Mouse (Mus musculus) thymus, adult 2 months (tissue): ENCODE results near the gene Cfap46. TPM values are rescaled to one million over a fixed set of nuclear protein-coding genes. Genes with fewer than 3 reads are reported as not detected.

Experiments
- DNase-seq: peaks from one replicate; pipeline ENCODE4 v3.0.0; 2021
- H3K27ac ChIP-seq: fragments of 200-500 bp; 2 replicates; pipeline ENCODE4 v1.5.1; 2012; ENCODE audit warnings: low read length, control low read depth; ENCODE audit not compliant: control insufficient read depth, insufficient read depth
- H3K27me3 ChIP-seq: fragments of 200-500 bp; 2 replicates; pipeline ENCODE4 v1.6.1; 2012; ENCODE audit warnings: mild to moderate bottlenecking, low read length, moderate library complexity, mixed read lengths; ENCODE audit not compliant: control insufficient read depth, insufficient read depth
- H3K36me3 ChIP-seq: fragments of 200-500 bp; 2 replicates; pipeline ENCODE4 v1.6.1; 2012; ENCODE audit warnings: mild to moderate bottlenecking, low read length, moderate library complexity; ENCODE audit not compliant: control insufficient read depth, insufficient read depth
- H3K4me1 ChIP-seq: fragments of 200-500 bp; replicated peaks from 2 replicates; pipeline ENCODE4 v1.6.1; 2012; ENCODE audit warnings: low read length; ENCODE audit not compliant: control insufficient read depth, insufficient read depth
- H3K4me3 ChIP-seq: fragments of 200-500 bp; 2 replicates; pipeline ENCODE4 v1.5.1; 2012; ENCODE audit warnings: mild to moderate bottlenecking, low read length, control low read depth, moderate library complexity; ENCODE audit not compliant: control insufficient read depth, insufficient read depth
- CTCF ChIP-seq: fragments of 200-500 bp; IDR thresholded peaks from 2 replicates; pipeline ENCODE4 v1.5.1; 2012; ENCODE audit warnings: mild to moderate bottlenecking, control low read depth, low read length, moderate library complexity, borderline replicate concordance; ENCODE audit not compliant: control insufficient read depth, poor library complexity, insufficient read depth; ENCODE audit errors: extremely low read depth
- POLR2A ChIP-seq: fragments of 200-500 bp; IDR thresholded peaks from 2 replicates; pipeline ENCODE4 v1.6.1; 2012; ENCODE audit warnings: mild to moderate bottlenecking, low read length, control low read depth, moderate library complexity; ENCODE audit not compliant: control insufficient read depth, poor library complexity, insufficient read depth; ENCODE audit errors: extremely low read depth
- WGBS: fragments of 180-500 bp; shearing (Covaris S2); methylation state at CpG from one replicate; pipeline ENCODE4 v1.1.7; 2018; 5-methylcytosine and 5-hydroxymethylcytosine counted together
- polyA plus RNA-seq: library from polyadenylated mRNA; depleted of rRNA; stranded (reverse); fragments of >200 nt; gene quantifications from 2 replicates; pipeline ENCODE4 v1.2.3, GENCODE M21; 2012

Cfap46 gene
- polyA plus RNA-seq, 1 experiment, result 0.36 TPM

DNA sequence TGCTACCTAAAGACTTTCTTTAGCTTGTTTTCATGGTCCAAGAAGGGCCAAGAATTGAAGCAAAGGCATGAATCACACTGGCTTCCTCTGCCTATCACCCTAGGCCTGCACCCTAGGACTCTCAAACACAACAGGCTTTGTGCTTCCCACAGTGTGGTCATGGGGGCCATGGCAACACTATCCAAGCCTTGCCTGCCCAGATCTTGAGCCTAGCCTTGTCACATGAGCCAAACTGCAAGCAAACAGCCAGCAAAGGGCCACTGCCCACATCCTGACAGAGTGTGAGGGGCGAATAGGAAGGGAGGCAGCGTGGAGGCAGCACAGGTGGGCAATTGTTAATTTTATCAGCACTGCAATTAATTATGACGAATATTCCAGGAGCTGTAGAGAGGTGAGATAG lies 111.0 kb downstream of the Cfap46 start:
- Histone ChIP-seq H3K36me3 (no peaks in the 10 kb centered on the region), H3K27ac (no peak overlapping the region), H3K27me3 (no peaks in the 10 kb centered on the region), H3K4me3 (no peak overlapping the region), H3K4me1 (no peaks in the 10 kb centered on the region)
- no peak for DNase-seq
- TF ChIP-seq CTCF (no peak), POLR2A (no peak)
- WGBS, result 78% methylated on average over 3 of the region's 3 CpGs

DNA sequence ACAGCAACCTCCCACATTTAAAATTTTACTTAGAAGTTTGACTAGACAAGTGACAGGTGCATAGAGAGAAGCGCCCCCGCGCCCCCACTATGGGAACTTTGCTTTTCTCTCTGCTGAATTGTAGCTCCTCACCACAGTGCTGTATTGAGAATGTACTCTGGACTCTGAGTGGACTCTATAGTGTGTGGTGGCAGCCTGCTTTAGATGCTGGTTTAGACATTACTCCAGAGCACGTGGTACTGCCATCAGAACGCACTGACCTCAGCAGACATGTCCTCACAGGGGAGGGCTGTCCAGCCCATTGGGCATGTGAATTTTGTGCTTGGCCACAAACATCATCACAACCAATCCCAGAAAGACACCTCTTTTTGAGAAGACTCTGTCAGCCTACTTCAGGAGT lies 112.8 kb downstream of the Cfap46 start:
- no peaks in the 10 kb centered on the region for H3K4me1 ChIP-seq
- no peaks in the 10 kb centered on the region for H3K27me3 ChIP-seq
- WGBS, result 98% methylated on average over 5 of the region's 5 CpGs
- TF ChIP-seq CTCF (no peak), POLR2A (no peak)
- H3K27ac ChIP-seq, result no peak overlapping the region
- no peak for DNase-seq
- no peaks in the 10 kb centered on the region for H3K36me3 ChIP-seq
- no peak overlapping the region for H3K4me3 ChIP-seq

- Histone ChIP-seq H3K27ac (no peak overlapping the region), H3K36me3 (no peaks in the 10 kb centered on the region), H3K4me3 (no peak overlapping the region), H3K27me3 (no peaks in the 10 kb centered on the region), H3K4me1 (no peaks in the 10 kb centered on the region)
- DNase-seq, result no peak
- 26% methylated on average over 8 of the region's 8 CpGs for WGBS
- TF ChIP-seq POLR2A (no peak), CTCF (no peak)
Observed at GRCm38 (mm10) chr7:139566533-139566932, 117.1 kb downstream of the Cfap46 start.

DNA sequence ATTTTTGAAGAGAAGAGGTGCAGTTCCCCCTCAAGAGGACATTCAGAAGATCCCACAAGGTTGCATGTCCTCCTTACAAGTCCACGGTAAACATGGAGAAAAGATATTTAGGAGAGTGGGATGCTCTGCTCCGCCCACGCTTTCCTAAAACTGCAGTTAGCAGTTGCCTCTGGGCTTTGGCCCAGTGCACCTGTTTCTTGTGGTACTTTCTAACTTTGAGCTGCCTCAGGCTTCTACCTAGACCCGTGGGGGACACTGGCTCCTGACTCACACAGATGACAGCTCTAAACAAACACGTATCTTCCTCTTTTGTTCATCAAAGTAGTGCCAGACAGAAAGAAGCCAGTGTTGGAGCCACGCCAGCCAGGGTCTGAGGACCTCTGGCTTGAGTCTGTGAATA lies 117.6 kb downstream of the Cfap46 start:
- H3K4me3 ChIP-seq, result no peak overlapping the region
- no peaks in the 10 kb centered on the region for H3K4me1 ChIP-seq
- no peak for DNase-seq
- no peaks in the 10 kb centered on the region for H3K27me3 ChIP-seq
- no peaks in the 10 kb centered on the region for H3K36me3 ChIP-seq
- no peak overlapping the region for H3K27ac ChIP-seq
- TF ChIP-seq CTCF, result no peak
- TF ChIP-seq POLR2A, result no peak
- 55% methylated on average over 6 of the region's 6 CpGs for WGBS

- no peak for DNase-seq
- no peak overlapping the region for H3K4me3 ChIP-seq
- H3K36me3 ChIP-seq, result no peaks in the 10 kb centered on the region
- no peak overlapping the region for H3K27ac ChIP-seq
- H3K27me3 ChIP-seq, result no peaks in the 10 kb centered on the region
- TF ChIP-seq POLR2A, result no peak
- no peak for TF ChIP-seq CTCF
- no peaks in the 10 kb centered on the region for H3K4me1 ChIP-seq
- 96% methylated on average over 2 of the region's 2 CpGs for WGBS
Observed at GRCm38 (mm10) chr7:139564161-139564560, 119.5 kb downstream of the Cfap46 start.

DNA sequence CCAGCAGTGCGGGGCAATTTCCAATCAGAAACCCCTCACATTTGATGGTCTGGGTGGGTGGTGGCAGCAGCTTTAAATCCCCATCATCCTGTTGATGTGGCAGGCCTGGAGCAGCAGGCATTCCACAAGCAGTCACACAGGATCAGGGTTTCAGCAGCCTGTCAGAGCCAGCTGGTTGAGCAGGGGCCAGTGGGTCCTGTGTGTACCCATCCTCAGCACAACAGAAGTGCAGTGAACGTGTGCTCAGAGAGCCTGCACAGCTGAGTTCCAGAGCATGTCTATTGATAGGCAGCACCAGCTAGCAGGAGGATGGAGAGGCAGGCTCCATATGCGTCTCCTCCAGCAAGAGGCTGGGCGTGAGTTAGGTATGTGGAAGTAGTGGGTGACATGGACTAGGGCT lies 120.2 kb downstream of the Cfap46 start:
- no peaks in the 10 kb centered on the region for H3K4me1 ChIP-seq
- no peak overlapping the region for H3K4me3 ChIP-seq
- 96% methylated on average over 4 of the region's 4 CpGs for WGBS
- no peaks in the 10 kb centered on the region for H3K36me3 ChIP-seq
- H3K27me3 ChIP-seq, result no peaks in the 10 kb centered on the region
- no peak overlapping the region for H3K27ac ChIP-seq
- TF ChIP-seq POLR2A (no peak), CTCF (no peak)
- no peak for DNase-seq

GRCm38 (mm10) chr7:139559659-139560058 lies 124.0 kb downstream of the Cfap46 start:
- no peak for TF ChIP-seq POLR2A
- TF ChIP-seq CTCF, result no peak
- no peak overlapping the region for H3K4me3 ChIP-seq
- no peaks in the 10 kb centered on the region for H3K36me3 ChIP-seq
- WGBS, result 82% methylated on average over 10 of the region's 10 CpGs
- H3K27me3 ChIP-seq, result no peaks in the 10 kb centered on the region
- no peaks in the 10 kb centered on the region for H3K4me1 ChIP-seq
- H3K27ac ChIP-seq, result no peak overlapping the region
- no peak for DNase-seq
